Mouse (Mus musculus): Measurements from ENCODE around the gene Crip3.

Gene Crip3

GRCm38 (mm10) chr17:46455110-46455691, 26.5 kb downstream of the Crip3 start:
- DNase-seq, result peak; percentile 22 to 41

GRCm38 (mm10) chr17:46457791-46458190, 29.1 kb downstream of the Crip3 start:
- DNase-seq, result peak; percentile 33 to 77

- no peak for DNase-seq
Observed at GRCm38 (mm10) chr17:46458439-46458838, 29.7 kb downstream of the Crip3 start.

- no peak for DNase-seq
Observed at GRCm38 (mm10) chr17:46460673-46461072, 31.9 kb downstream of the Crip3 start.

GRCm38 (mm10) chr17:46461347-46461746, 32.6 kb downstream of the Crip3 start:
- no peak for DNase-seq

- no peak for DNase-seq
Observed at GRCm38 (mm10) chr17:46462226-46462625, 33.5 kb downstream of the Crip3 start.

GRCm38 (mm10) chr17:46467830-46468229, 39.1 kb downstream of the Crip3 start:
- DNase-seq, result no peak

- DNase-seq, result no peak
Observed at GRCm38 (mm10) chr17:46476601-46477000, 47.9 kb downstream of the Crip3 start.

GRCm38 (mm10) chr17:46477286-46477685, 48.6 kb downstream of the Crip3 start:
- DNase-seq, result peak in 1 of 2 experiments; percentile 47

All from kidney, adult 8-10 months (tissue).